Mouse (Mus musculus) layer of hippocampus, postnatal 36 days (tissue): ENCODE data around the gene Gm12845. TPM values are rescaled to one million over a fixed set of nuclear protein-coding genes. Genes with fewer than 3 reads are reported as not detected.

ENCODE experiments used
- total RNA-seq, 2 experiments: library from RNA; stranded (reverse); gene quantifications; 2 replicates each; pipeline ENCODE4 v1.2.3; 2021

The Gm12845 gene
- total RNA-seq, 2 experiments from 2014 or later = not detected

Other genes with a start within 250 kb of the Gm12845 start
- gene Rnf220, start 227.4 kb upstream of the Gm12845 start, total RNA-seq = 100 to 1,000 TPM; 164 to 175 TPM
- 100 to 1,000 TPM; 183 to 187 TPM for gene Eri3, start 174.0 kb upstream of the Gm12845 start, total RNA-seq
- gene Dmap1, start 42.1 kb upstream of the Gm12845 start, total RNA-seq = 10 to 100 TPM; 35.0 to 36.8 TPM
- gene Klf17, start 41.2 kb downstream of the Gm12845 start, total RNA-seq = not detected
- gene Slc6a9, start 110.1 kb downstream of the Gm12845 start, total RNA-seq = 10 to 100 TPM; 34.7 to 38.8 TPM
- gene Ccdc24, start 148.1 kb downstream of the Gm12845 start, total RNA-seq = 1 to 10 TPM in 1 of 2 experiments, under 1 TPM in 1; 0.52 to 1.5 TPM
- gene B4galt2, start 159.1 kb downstream of the Gm12845 start, total RNA-seq = 10 to 100 TPM; 65.9 to 67.0 TPM
- gene Atp6v0b, start 162.9 kb downstream of the Gm12845 start, total RNA-seq = 100 to 1,000 TPM; 418 to 429 TPM
- gene Dph2, start 167.6 kb downstream of the Gm12845 start, total RNA-seq = 10 to 100 TPM; 10.9 to 11.5 TPM
- gene Ipo13, start 190.6 kb downstream of the Gm12845 start, total RNA-seq = 100 to 1,000 TPM; 120 to 130 TPM
- gene Artn, start 205.4 kb downstream of the Gm12845 start, total RNA-seq = 1 to 10 TPM; 1.1 to 1.9 TPM